Mouse (Mus musculus): ENCODE results near the gene Nlgn3.

The Nlgn3 gene

DNA sequence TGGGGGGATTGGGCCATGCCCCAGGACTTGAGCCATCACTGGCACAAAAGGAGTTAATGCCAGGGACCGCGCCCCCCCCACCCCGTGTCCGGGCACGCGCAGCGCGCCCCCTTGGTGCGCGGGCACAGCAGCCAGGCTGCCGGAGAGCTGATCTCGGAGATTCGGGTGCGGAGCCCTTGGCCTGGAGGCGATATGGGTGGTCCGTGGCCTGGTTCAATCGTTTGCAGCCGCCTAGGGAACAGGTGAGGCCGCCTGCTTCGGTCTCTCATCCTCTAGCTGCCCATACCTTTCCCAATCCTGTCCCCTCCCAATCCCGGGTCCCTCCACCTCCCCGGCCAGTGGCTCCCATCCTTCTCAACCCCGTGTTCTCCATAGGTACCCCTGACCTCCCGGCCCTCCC, at the start of gene Nlgn3:
Nlgn3 (plus strand) TSS at position 114 of the 400 bp plus-strand sequence.
- DNase-seq: peak; percentile 48

DNA sequence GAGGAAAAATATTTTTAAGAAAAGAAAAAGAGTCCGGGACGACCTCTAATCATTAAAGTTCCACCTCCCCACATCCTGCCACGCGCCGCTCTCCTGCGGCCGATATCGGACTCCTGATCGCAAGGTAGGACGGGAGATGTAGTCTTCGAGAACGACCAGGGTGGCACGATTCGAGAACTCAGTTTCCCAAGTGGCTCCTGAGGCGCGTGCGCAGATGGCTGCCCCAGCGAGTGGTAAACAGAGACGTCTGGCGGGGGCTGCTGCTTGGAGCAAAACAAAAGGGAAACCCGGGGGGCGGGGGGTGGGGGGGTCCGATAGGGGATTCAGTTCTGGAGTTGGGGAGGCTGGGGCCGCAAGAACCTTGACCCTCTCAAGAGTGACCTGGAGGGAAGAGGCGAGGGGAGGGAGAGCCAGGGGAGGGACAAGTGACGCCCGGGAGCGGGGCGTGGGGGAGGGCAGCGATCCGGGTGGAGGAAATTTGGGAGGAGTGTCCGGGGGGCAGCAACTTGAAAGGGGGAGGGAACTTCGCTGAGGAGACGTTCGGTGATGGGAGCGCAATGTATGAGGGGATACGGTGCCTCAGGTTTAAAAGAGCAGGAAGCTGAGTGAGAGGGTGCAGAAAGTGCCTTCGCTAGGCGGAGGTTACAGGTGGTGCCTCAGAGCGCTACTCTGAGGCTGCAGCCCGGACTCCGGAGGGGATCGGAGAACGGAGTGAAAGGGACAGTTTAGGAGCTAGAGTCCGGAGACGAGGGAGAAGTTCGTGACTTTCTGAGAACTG, 44.8 kb upstream of the Nlgn3 start, which contains the start of gene Foxo4:
Foxo4 (plus strand) TSS at position 577 of the 778 bp plus-strand sequence.
- DNase-seq: peak; percentile 90

DNA sequence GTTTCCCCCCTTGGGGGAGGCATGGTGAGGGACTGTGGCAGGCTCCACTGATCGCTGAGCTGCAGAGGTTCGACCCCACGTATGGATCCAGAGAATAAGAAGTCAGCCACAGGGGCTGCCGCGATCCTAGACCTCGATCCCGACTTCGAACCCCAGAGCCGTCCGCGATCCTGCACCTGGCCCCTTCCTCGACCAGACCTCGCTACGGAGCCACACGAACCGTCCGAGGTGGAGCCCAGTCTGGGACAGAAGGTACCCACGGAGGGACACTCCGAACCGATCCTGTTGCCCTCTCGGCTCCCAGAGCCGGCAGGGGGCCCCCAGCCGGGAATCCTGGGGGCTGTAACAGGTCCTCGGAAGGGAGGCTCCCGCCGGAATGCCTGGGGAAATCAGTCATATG, 44.2 kb upstream of the Nlgn3 start:
- no peak for DNase-seq

DNA sequence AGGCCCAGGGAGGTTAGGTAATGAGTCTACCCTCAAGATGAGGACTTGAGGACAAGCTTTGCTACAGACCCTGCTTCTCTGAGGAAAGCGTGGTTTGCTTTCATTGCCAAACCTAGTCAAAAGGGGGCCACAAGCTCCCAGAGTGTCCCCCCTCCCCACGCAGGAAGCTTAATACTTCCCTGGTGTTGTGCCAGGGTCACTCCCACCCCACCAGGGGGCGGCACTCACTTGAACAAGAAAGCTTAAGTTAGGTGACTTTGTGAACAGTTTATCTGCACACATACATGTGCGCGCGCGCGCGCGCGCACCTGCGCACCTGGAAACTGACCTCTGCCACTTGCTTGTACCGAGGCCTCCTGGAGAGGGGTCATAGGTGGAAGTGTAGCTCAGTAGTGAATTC, 42.4 kb upstream of the Nlgn3 start:
- no peak for DNase-seq

DNA sequence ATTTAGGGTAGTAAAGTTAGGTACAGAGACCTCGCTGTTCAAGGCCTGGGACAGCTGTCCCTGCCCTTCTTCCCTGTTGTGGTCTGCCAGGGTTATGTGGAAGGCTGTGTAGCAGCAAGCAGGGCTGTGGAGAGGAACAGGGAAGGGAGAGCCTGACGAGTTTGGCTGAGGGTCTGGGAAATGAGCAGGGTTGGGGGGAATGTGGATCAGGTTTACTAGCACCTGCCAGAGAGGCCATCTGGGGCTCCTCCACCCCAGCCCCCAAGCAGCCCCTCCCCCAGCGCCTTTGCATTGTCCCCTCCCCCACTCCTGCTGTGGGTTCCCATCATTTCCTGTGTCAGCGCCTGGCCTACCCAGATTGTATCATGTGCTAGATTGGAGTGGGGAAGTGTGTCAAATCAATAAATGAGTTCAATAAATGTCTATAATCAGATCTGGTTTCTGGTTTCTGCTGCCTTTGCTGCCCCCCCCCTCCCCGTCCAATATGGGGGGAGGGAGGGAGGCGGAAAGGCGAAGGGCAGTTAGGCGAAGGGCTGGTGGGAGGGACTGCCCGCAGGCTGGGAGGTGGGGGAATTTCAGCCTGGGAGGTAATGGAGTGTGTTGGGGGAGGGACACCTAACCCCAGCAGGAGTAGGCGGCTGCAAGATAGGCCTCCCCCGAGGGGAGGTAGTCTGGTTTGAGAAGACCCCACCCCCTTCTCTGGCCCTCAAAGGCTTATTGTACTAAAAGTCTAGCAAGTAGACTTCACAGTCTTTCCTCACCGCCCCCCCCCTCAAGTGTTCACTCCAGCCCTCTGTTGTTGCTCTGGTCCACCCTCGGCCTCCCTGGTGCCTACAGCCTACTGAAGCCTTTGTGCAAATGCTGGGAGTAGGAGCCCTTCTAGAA, 38.3 kb upstream of the Nlgn3 start:
- DNase-seq: no peak

DNA sequence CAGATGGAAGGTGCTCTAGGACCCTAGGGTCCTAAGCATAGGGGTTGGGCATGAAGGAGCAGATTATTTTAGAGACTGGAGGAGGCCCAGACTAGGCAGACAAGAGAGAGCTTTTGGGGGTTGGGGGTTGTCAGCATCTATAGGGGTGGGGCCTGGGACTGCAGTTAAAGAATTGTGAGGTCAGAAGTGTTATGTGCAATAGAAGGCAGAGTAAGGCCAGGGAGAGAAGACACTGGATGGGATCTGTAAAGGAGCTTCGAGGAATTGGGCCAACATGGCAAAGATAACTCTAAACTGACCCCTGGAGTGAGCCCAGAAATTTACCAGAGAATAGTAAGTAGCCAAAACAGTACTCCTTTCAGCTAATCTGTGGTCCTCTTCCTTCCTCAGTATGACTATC, 35.1 kb upstream of the Nlgn3 start, which contains the start of gene Gm614:
Gm614 (minus strand) TSS at position 101 of the 400 bp plus-strand sequence.
- no peak for DNase-seq

DNA sequence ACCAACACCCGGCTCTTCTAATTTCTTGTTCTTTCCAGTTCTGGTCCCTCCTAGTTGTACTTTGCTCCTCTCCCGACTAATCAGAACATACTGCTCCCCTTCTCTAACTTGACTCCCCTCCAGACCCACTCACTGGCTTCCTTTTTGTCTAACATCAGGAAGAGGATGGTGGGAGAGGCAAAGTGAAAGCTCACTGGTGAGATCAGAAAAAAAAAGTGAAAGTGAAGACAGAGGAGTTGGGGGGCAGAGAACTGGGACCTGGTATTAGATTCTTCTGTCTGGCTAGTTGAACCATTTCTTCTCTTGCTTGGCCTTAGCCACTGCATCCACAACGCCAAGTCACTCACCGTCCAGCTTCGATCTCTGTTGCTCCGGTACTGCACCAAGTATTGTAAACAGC, 32.3 kb upstream of the Nlgn3 start:
- DNase-seq: no peak

DNA sequence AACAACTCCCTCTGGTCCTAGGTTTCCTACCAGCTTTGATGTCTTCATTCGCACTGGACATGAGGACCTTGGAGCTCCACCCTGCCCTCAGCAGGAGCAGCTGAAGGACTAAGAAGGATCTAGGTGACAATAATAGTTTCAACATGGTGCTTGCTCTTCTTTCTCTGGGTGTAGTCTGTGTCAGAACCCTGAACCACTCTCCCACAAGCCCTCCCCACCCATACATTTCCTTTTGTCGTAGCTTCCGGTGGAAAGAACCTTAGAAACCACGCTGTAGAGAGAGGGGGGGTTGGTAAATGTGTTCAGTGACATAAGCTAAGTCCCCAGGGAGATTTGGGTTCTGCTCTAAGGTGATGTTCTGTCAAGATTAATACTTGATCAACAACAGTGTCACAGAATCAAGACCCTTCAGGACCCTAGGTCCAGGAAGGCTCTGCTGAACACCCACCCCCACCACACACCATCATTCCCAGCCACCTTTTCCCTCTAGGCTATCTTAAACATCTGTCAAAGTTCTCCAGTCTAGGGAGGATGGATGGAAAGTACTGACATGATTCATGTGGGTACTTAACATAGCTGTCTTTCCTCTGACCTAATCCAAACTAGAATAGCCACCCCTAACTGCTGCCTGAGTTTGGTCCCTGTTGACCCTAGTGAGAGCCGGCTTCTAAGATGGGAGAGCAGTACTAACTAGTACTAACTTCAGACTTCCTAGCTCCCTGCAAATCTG, 30.8 kb upstream of the Nlgn3 start, which contains the start of gene Il2rg:
Il2rg (minus strand) TSS at position 231 of the 730 bp plus-strand sequence.
- DNase-seq: no peak

DNA sequence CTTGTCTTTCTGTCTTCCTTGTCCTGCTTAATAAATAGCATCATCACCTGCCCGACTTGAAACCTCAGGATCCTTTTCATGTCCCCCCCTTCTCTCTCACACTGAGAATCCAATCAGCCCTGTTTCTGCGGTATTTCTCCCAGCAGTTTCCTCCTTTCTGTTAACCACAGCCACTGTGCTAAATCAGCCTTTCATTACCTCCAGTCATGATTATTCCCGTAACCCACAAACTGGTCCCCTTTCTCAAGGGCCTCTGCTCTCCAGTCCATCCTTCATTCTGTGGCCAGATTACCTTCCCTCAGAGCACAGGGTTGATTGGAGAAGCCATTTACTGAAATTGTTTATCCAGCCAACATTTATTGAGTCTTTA, 30.2 kb upstream of the Nlgn3 start, which contains the start of gene Gm20489:
Gm20489 (minus strand) TSS at position 269 of the 370 bp plus-strand sequence.
- no peak for DNase-seq

DNA sequence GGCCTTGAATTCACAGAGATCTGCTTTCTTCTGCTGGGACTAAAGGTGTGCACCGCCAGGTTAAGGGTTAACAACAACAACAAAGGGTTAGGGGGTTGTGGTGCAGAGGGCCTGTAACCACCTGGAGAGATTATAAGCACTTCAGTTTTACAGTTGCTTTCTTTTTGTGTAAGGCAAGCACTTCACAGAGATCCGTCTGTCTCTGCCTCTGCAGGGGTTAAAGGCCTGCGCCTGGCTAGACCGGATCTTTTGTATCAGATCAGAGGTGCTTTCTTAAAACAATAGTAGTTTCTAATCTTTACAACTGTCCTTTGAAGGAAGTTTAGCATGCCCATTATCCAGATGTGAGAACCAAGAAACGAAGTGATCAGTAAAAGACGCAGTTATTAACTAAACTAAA, 25.6 kb upstream of the Nlgn3 start:
- DNase-seq: peak; percentile 27

DNA sequence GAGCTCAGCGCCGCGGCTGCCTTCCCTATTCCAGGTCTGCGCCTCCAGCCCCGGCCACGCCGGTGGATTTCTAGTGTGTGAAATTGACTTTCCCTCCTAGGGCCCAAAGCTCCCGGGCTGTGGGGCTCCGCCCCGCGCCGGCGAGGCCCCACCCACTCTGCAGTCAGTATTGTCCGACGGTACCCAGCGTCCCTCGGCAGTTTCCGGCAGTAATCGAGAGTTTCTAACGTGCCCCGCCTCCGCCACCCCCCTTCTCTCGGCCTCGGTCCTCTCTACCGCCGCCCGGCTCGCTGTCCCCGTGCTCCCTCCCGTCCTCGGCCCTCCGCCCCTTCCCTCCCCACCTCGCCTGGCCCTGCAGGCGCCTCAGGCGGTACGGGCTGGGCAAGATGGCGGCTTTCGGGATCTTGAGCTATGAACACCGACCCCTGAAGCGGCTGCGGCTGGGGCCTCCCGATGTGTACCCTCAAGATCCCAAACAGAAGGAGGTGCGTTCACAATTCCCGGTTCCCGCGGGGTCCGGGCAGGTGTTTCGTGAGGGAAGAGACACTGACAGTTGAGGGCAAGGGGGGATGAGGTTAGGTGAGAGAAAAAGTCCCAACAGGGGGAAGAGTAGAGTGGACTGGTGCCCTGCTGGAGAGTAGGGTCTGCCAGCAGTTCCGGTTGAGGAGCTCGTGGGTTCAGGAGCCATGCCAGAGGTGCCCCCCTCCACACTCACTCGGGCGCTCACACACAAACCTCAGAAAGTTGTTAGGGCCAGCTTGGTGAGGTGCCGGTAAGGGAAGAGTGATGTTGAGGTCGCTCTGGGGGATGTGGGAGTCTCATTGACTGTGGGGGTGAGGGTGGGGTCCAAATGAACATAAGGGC, 24.9 kb upstream of the Nlgn3 start, which contains the start of gene Med12:
Med12 (plus strand) TSS at position 156 of the 864 bp plus-strand sequence.
- DNase-seq: peak; percentile 89

DNA sequence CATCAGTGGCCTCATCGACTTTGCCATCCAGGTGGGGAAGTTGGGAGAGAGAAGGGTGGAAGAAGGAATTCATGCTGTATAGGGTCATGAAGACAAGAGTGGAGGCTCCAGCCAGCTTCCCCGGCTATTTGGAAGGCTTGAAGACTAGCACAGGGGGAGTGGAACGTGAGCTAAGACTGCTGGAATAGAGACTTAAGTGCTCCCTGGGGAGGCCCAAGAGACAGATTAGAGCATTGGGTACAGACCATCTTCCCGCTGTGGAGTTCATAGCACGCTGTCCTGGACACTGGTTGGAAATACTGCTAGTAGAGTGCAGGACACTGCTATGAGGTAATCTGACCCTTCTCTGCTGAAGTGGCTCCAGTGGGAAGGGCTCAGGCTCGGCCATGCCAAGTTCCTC, 16.2 kb upstream of the Nlgn3 start:
- DNase-seq: no peak

DNA sequence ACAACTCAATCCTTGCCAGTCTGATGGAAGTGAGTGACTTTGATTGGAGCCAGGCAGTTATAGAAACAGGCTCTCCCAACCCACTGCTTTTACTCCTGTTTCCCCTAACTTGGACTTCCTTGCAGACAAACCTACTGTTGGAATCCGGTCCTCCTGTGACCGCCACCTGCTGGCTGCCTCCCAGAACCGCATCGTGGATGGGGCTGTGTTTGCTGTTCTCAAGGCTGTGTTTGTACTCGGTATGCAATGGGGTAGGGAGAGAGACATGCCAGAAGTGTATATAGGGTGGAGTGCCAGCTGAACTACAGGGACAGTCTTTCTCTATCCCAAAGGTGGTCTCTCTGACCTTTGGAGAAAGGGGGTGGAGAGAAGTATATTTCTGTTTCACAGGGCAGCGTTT, 13.4 kb upstream of the Nlgn3 start:
- DNase-seq: peak; percentile 70

DNA sequence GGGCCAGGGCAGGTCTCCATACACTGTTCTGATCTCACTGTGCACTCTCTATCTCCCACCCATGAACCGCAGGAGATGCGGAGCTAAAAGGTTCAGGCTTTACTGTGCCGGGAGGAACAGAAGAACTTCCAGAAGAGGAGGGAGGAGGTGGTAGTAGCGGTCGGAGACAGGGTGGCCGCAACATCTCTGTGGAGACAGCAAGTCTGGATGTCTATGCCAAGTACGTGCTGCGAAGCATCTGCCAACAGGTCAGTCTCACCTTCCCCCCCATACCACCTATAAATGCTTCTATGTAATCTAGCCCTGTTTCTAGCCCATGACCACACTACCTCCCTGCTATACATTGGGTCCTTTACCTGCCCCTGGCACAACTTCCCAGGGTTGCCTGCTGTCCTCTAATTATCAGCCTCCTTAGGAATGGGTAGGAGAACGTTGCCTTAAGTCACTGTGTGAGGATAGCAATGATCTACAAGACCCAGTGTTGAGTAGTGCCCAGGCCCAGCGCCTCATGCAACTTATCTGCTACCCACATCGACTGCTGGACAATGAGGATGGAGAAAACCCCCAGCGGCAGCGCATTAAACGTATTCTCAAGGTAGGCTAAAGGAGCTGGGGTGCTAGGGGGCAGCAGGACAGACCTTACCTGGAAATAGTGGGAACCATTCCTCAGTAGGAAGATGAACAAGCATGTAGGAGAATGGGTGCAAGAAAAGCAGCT, 12.9 kb upstream of the Nlgn3 start:
- DNase-seq: no peak

DNA sequence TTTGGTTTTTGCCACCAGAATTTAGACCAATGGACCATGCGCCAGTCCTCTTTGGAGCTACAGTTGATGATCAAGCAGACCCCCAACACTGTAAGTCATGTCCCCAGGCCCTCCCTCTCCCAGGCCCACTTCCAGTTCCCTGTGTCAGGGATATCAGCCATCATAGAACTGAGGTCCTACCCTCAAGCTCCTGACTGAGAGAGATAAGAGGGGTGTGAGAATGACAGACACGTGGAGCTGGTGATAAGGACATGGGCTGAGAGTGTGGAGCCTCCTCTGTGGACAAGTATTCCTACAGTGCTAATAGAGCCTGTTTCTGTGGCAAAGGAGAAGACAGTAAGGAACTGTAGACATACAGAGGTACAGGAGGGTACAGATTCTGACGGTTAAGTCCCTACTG, 11.4 kb upstream of the Nlgn3 start:
- no peak for DNase-seq

DNA sequence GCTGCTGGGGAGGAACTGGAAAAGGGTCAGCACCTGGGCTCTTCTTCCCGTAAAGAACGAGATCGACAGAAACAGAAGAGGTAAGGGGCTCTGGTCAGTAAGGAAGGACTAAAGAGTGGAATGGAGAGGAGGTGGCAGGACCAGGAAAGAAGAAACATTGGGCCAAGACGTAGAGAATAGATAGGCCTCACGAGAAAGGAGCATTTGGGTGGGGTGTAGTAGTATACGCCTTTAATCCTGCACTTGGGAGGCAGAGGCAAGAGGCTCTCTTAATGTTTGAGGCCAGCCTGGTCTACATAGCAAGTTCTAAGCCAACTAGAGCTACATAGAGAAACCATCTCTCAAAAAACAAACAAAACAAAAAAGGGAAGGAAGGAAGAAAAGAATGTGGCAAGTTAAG, 10.5 kb upstream of the Nlgn3 start:
- no peak for DNase-seq

DNA sequence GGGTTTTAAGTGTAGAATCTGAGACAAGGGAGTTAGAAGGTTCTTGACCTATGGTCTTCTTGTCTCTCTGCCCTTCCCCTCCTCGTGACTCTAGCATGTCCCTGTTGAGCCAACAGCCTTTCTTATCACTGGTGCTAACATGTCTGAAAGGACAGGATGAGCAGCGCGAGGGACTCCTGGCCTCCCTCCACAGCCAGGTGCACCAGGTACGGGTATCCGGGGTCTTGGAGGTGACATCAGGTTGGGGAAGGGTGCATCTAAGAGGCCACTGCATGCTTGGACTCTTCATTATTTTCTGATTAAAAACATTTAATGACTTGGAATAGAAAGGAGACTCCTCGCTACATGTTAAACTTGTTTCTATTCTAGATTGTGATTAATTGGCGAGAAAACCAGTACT, 9.9 kb upstream of the Nlgn3 start:
- DNase-seq: no peak

DNA sequence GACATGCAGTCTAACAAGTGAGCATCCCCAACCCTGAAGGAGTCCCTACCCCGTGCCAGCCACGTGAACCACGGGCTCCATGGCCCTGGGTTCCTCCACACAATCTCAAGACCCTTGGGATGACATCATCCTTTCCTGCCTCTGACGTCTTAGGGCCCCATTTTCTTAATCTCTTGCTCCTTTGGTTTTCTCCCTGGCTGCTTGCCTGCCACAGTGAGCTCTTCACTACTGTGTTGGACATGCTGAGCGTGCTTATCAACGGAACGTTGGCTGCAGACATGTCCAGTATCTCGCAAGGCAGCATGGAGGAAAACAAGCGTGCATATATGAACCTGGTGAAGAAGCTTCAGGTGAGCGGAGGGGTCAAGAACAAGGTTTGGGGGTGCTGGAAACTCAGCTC, 8.9 kb upstream of the Nlgn3 start:
- DNase-seq: no peak

DNA sequence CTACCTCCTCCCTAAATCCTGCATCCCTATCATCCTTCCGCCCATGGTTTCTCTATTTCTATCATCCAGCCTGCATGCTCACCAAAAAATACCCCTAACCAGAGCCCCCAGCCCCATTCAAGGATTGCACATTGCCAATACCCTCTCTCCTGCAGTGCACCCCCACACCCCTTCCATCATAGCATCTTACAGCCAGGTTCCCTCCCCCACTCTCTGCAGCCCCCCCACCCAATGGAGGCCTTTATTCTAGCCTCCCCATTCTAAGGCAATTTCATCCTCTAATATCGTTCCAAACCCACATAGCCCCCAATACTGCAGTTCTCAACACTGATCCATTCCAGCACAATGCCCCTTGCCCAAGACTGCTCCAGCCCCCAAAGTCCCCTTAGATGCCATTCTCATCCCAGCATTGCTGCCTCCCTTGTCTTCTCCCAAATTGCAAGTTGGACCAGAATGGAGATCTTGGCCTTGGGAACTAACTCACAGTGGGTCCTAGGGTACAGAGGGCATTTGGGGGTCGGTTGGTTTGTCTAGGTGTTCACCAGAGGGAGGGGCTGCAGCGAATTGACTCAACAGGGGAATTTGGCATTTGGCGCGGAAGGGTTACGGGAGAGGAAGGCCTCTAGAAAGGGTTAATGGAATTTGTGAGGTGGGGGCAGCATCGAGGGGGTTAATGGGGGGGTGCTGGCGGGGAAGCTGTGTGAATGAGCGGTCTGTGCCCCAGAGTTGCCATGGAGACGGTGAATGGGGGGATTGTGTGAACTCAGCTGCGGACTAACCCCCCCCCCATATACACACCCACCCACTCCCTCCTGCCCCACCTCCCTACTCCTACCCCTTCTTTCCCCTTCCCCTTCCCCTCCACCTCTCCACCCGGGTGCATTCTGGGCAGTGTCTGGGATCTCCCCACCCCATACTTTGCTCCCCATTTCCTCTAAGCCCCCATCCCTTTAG, 782 bp downstream of the Nlgn3 start:
- no peak for DNase-seq

DNA sequence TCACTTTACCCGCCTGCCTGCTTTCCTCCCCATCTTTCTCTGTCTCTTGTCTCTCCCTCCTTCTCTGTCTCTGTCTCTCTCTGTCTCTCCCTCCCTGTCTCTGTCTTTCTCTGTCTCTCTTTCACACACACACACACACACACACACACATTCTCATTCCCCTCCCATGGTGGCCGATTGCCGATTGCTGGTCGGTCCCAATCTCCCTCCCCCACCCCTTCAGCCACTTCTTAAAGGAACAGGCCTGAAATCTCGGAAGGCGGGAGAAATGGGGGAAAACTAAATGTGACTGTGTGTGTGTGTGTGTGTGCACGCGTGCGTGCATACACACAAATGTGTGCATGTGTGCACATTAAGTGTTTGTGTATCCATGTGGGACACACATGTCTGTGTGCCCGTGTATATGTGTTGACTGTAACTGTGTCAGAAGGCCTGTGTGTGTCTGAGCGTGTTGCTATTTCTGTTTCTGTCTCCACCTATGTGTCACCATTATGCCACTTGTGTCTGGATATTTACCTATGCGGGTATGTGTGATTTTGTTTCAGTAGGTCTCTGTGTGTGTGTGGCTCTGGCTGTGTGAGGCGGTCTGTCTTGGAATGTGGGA, 1.6 kb downstream of the Nlgn3 start:
- DNase-seq: peak; percentile 41
